Mouse (Mus musculus) limb, embryonic 11.5 days (tissue): Measurements from ENCODE around the gene Olfr12. TPM values are rescaled to one million over a fixed set of nuclear protein-coding genes. Genes with fewer than 3 reads are reported as not detected.

ENCODE experiments used
- ATAC-seq: fragments of 200-750 bp; cut with Nextera tagmentation; 2 replicates; pipeline ENCODE4 v1.8.0; 2017; ENCODE audit warnings: low read depth; ENCODE audit not compliant: insufficient number of reproducible peaks, low FRiP score, low TSS enrichment
- DNase-seq: peaks from one replicate; pipeline ENCODE4 v3.0.0-alpha.2; 2015; ENCODE audit warnings: low spot score
- H3K27ac ChIP-seq: fragments of 300-500 bp; sonication (generic); replicated peaks from 2 replicates; pipeline ENCODE4 v1.5.1; 2014; ENCODE audit warnings: low read depth, mild to moderate bottlenecking, low read length
- H3K27me3 ChIP-seq: fragments of 300-500 bp; sonication (generic); 2 replicates; pipeline ENCODE4 v1.6.1; 2014; ENCODE audit warnings: mild to moderate bottlenecking, low read length, mixed read lengths; ENCODE audit not compliant: control insufficient read depth, insufficient read depth
- H3K36me3 ChIP-seq: fragments of 300-500 bp; sonication (generic); 2 replicates; pipeline ENCODE4 v1.6.1; 2014; ENCODE audit warnings: mild to moderate bottlenecking, low read length, moderate library complexity, mixed read lengths; ENCODE audit not compliant: control insufficient read depth, insufficient read depth
- H3K4me1 ChIP-seq: fragments of 300-500 bp; sonication (generic); 2 replicates; pipeline ENCODE4 v1.6.1; 2014; ENCODE audit warnings: low read length, mixed read lengths; ENCODE audit not compliant: control insufficient read depth, insufficient read depth
- H3K4me2 ChIP-seq: fragments of 300-500 bp; sonication (generic); 2 replicates; pipeline ENCODE4 v1.6.1; 2014; ENCODE audit warnings: low read depth, mild to moderate bottlenecking, moderate library complexity; ENCODE audit not compliant: severe bottlenecking
- H3K4me3 ChIP-seq: fragments of 300-500 bp; sonication (generic); 2 replicates; pipeline ENCODE4 v1.5.1; 2014; ENCODE audit warnings: low read depth, low read length
- H3K9ac ChIP-seq: fragments of 300-500 bp; sonication (generic); 2 replicates; pipeline ENCODE4 v1.6.1; 2014; ENCODE audit warnings: mild to moderate bottlenecking, low read length
- H3K9me3 ChIP-seq: fragments of 300-500 bp; sonication (generic); 2 replicates; pipeline ENCODE4 v1.6.1; 2016; ENCODE audit warnings: low read length; ENCODE audit not compliant: control insufficient read depth
- WGBS: fragments of 180-500 bp; shearing (Covaris S2); extraction: QIAGEN DNeasy Blood & Tissue Kit; methylation state at CpG from one replicate; pipeline ENCODE4 v1.1.7; 2014; 5-methylcytosine and 5-hydroxymethylcytosine counted together
- polyA plus RNA-seq: library from polyadenylated mRNA; unstranded; fragments of >200 nt; fragmentation: Nextera tagmentation; extraction: Ambion mirVana; gene quantifications from 2 replicates; pipeline ENCODE4 v1.2.1, GENCODE M21; 2014

Gene Olfr12
- polyA plus RNA-seq, 1 experiment from 2014 or later = not detected

- no peaks in the 10 kb centered on the region for H3K36me3 ChIP-seq
- no peak overlapping the region for H3K27ac ChIP-seq
- DNase-seq (no peak), ATAC-seq (no peak)
- no peaks in the 10 kb centered on the region for H3K27me3 ChIP-seq
- H3K9ac ChIP-seq = no peak overlapping the region
- 86% methylated on average over 2 of the region's 2 CpGs for WGBS
- H3K4me2 ChIP-seq = no peak overlapping the region
- no peaks in the 10 kb centered on the region for H3K4me1 ChIP-seq
- H3K4me3 ChIP-seq = no peak overlapping the region
- H3K9me3 ChIP-seq = no peaks in the 10 kb centered on the region
Measured at GRCm38 (mm10) chr1:92654676-92655075, 37.1 kb downstream of the Olfr12 start.

GRCm38 (mm10) chr1:92657025-92657820, 39.6 kb downstream of the Olfr12 start:
- 64% methylated on average over 11 of the region's 11 CpGs for WGBS
- DNase-seq = no peak

GRCm38 (mm10) chr1:92659392-92659791, 41.8 kb downstream of the Olfr12 start:
- H3K9ac ChIP-seq = no peak overlapping the region
- 71% methylated on average over 5 of the region's 5 CpGs for WGBS
- no peak overlapping the region for H3K27ac ChIP-seq
- no peaks in the 10 kb centered on the region for H3K27me3 ChIP-seq
- H3K4me1 ChIP-seq = no peaks in the 10 kb centered on the region
- no peak overlapping the region for H3K4me3 ChIP-seq
- H3K36me3 ChIP-seq = no peaks in the 10 kb centered on the region
- H3K9me3 ChIP-seq = no peaks in the 10 kb centered on the region
- DNase-seq (no peak), ATAC-seq (no peak)
- no peak overlapping the region for H3K4me2 ChIP-seq

More at GRCm38 (mm10) chr1:92657025-92657820, 39.6 kb downstream of the Olfr12 start:
- no peaks in the 10 kb centered on the region for H3K27me3 ChIP-seq
- no peaks in the 10 kb centered on the region for H3K36me3 ChIP-seq
- H3K4me1 ChIP-seq = no peaks in the 10 kb centered on the region
- no peak overlapping the region for H3K4me3 ChIP-seq
- no peak overlapping the region for H3K4me2 ChIP-seq
- no peak for ATAC-seq
- no peak overlapping the region for H3K27ac ChIP-seq
- H3K9ac ChIP-seq = no peak overlapping the region
- no peaks in the 10 kb centered on the region for H3K9me3 ChIP-seq

GRCm38 (mm10) chr1:92667106-92667505, 49.5 kb downstream of the Olfr12 start:
- H3K4me3 ChIP-seq = no peak overlapping the region
- no peaks in the 10 kb centered on the region for H3K4me1 ChIP-seq
- H3K9me3 ChIP-seq = no peaks in the 10 kb centered on the region
- no peak overlapping the region for H3K27ac ChIP-seq
- 83% methylated on average over 6 of the region's 6 CpGs for WGBS
- no peak for ATAC-seq
- no peaks in the 10 kb centered on the region for H3K36me3 ChIP-seq
- H3K9ac ChIP-seq = no peak overlapping the region
- no peaks in the 10 kb centered on the region for H3K27me3 ChIP-seq
- no peak for DNase-seq
- H3K4me2 ChIP-seq = no peak overlapping the region

- Histone ChIP-seq H3K4me3 (no peak overlapping the region), H3K36me3 (no peaks in the 10 kb centered on the region), H3K4me1 (no peaks in the 10 kb centered on the region), H3K9me3 (no peaks in the 10 kb centered on the region), H3K27me3 (no peaks in the 10 kb centered on the region), H3K27ac (no peak overlapping the region), H3K9ac (no peak overlapping the region), H3K4me2 (no peak overlapping the region)
- 92% methylated on average over 3 of the region's 3 CpGs for WGBS
- no peak for DNase-seq
- ATAC-seq = no peak
Measured at GRCm38 (mm10) chr1:92669430-92669829, 51.8 kb downstream of the Olfr12 start.

- no peak overlapping the region for H3K4me2 ChIP-seq
- 86% methylated on average over 4 of the region's 4 CpGs for WGBS
- no peaks in the 10 kb centered on the region for H3K9me3 ChIP-seq
- H3K9ac ChIP-seq = no peak overlapping the region
- ATAC-seq = no peak
- no peak for DNase-seq
- no peaks in the 10 kb centered on the region for H3K36me3 ChIP-seq
- no peaks in the 10 kb centered on the region for H3K4me1 ChIP-seq
- H3K4me3 ChIP-seq = no peak overlapping the region
- no peaks in the 10 kb centered on the region for H3K27me3 ChIP-seq
- no peak overlapping the region for H3K27ac ChIP-seq
Measured at GRCm38 (mm10) chr1:92671326-92671725, 53.7 kb downstream of the Olfr12 start.

Other genes starting within 250 kb of the Olfr12 start
- gene Ndufa10, start 143.9 kb upstream of the Olfr12 start, polyA plus RNA-seq = 294 and 317 TPM in 2 replicates
- gene Olfr1416, start 132.7 kb upstream of the Olfr12 start, polyA plus RNA-seq = not detected in 2 replicates
- not detected in 2 replicates for gene Olfr1415, start 121.7 kb upstream of the Olfr12 start, polyA plus RNA-seq
- not detected in 2 replicates for gene Olfr1414, start 99.1 kb upstream of the Olfr12 start, polyA plus RNA-seq
- not detected in 2 replicates for gene Olfr1413, start 46.5 kb upstream of the Olfr12 start, polyA plus RNA-seq
- not detected in 2 replicates for gene Olfr1412, start 32.0 kb upstream of the Olfr12 start, polyA plus RNA-seq
- not detected in 2 replicates for gene Olfr1411, start 23.4 kb upstream of the Olfr12 start, polyA plus RNA-seq
- gene Olfr1410, start 12.0 kb upstream of the Olfr12 start, polyA plus RNA-seq = not detected in 2 replicates
- gene Cops9, start 24.2 kb downstream of the Olfr12 start, polyA plus RNA-seq = 368 and 378 TPM in 2 replicates
- gene Otos, start 31.1 kb downstream of the Olfr12 start, polyA plus RNA-seq = 0.10 TPM in 1 of 2 replicates, not detected in the other
- 51.7 and 56.6 TPM in 2 replicates for gene Gpc1, start 213.9 kb downstream of the Olfr12 start, polyA plus RNA-seq